Mouse (Mus musculus): ENCODE results near the gene Serinc3.

- TF ChIP-seq E2F4 (IDR thresholded peaks at IDR 0.05; ENCODE audit: insufficient read depth): no peak
- no peak for TF ChIP-seq REST (IDR thresholded peaks at IDR 0.05; ENCODE audit: insufficient read depth, insufficient read length)
- TF ChIP-seq TCF12 (IDR thresholded peaks at IDR 0.05; ENCODE audit: insufficient read depth, poor library complexity, severe bottlenecking): no peak
- TF ChIP-seq MYOD1 (IDR thresholded peaks at IDR 0.05; ENCODE audit: control insufficient read depth in 1 of 3, insufficient read length in 2 of 3, low read depth in 2 of 3): no peak
- TF ChIP-seq CEBPB (IDR thresholded peaks at IDR 0.05; ENCODE audit: insufficient read depth, poor library complexity, severe bottlenecking): no peak
- no peak for TF ChIP-seq TCF3 (IDR thresholded peaks at IDR 0.05; ENCODE audit: insufficient read length, low read depth)
- no peak for TF ChIP-seq USF1 (IDR thresholded peaks at IDR 0.05; ENCODE audit: low read depth)
Observed at GRCm38 (mm10) chr2:163686886-163687285, 42.0 kb upstream of the Serinc3 start.

Measured in myocyte (in vitro differentiated cells).